Mouse (Mus musculus) embryonic fibroblast, embryonic 13.5 days (primary cell): ENCODE measurements around the gene Frmd4a.

ENCODE experiments used
- CTCF ChIP-seq: IDR thresholded peaks from 2 replicates; pipeline ENCODE4 v1.5.1; 2011; ENCODE audit warnings: mild to moderate bottlenecking, control low read depth, low read length, moderate library complexity, borderline replicate concordance; ENCODE audit not compliant: insufficient read depth
- POLR2A ChIP-seq: IDR thresholded peaks from 2 replicates; pipeline ENCODE4 v1.6.1; 2011; ENCODE audit warnings: low read depth, mild to moderate bottlenecking, control low read depth, low read length, moderate library complexity

DNA sequence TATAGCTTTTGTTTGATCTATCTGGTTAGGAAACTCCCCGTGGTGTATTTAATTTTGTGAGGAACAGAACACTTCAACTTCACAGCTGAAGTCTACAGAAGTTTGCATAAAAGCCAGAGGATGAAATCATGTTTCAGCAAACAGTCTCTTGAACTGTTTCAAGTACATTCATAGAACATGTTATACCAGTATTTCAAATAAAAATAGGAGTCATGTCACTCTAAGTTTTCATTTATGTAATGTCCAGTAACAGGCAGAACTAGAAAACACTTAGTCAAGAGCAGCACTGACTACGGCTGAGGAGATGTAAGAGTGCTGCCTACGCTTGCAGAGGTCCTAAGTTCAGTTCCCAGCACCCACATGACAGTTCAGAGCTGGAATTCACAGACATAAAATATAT lies 609.4 kb downstream of the Frmd4a start:
- TF ChIP-seq CTCF (no peak), POLR2A (no peak)
